Mouse (Mus musculus) heart, postnatal 36 days (tissue): ENCODE data around the gene Mpv17l2. TPM values are rescaled to one million over a fixed set of nuclear protein-coding genes. Genes with fewer than 3 reads are reported as not detected.

Experiments used
- DNase-seq, 2 experiments: peaks; one replicate each; pipeline ENCODE4 v3.0.0; 2021 to 2022
- intact Hi-C: fragments of 180-260 bp; cut with DNase I; formaldehyde crosslinking; loops from one replicate; pipeline ENCODE4 v1.15.1; 2025
- total RNA-seq, 2 experiments: library from RNA; stranded (reverse); gene quantifications; 2 replicates each; pipeline ENCODE4 v1.2.3; 2021

Gene Mpv17l2
- total RNA-seq, 2 experiments from 2014 or later: 28.0 to 30.8 TPM

- intact Hi-C loops: loop anchor here (5.0 kb wide), 2 partner anchors 82 to 142 kb away; partner anchors contain the start of gene Lsm4
- DNase-seq: peak; percentile 92 to 94
Measured at GRCm38 (mm10) chr8:70754043-70754870, 6.5 kb downstream of the Mpv17l2 start, which contains the start of gene Rab3a. TSS of gene Rab3a (plus strand) at chr8:70754679.

- intact Hi-C loops: loop anchor here (5.0 kb wide), 2 partner anchors 81 to 141 kb away; partner anchors contain the start of gene Lsm4
- peak; percentile 92 to 93 for DNase-seq
Measured at GRCm38 (mm10) chr8:70753151-70753550, 7.6 kb downstream of the Mpv17l2 start.

- DNase-seq: peak; percentile 84 to 85
- intact Hi-C loops: loop anchor here (1.0 to 5.0 kb wide), 4 partner anchors 8 to 140 kb away; partner anchors contain the start of gene Lsm4
Measured at GRCm38 (mm10) chr8:70752000-70752764, 8.6 kb downstream of the Mpv17l2 start.

- DNase-seq: peak; percentile 14 to 41
- intact Hi-C loops: loop anchor here (5.0 kb wide), 2 partner anchors 78 to 138 kb away; partner anchors contain the start of gene Lsm4
Measured at GRCm38 (mm10) chr8:70750128-70750680, 10.5 kb downstream of the Mpv17l2 start.

- peak in 1 of 2 experiments; percentile 2 for DNase-seq
- intact Hi-C loops: no loop called here
Measured at GRCm38 (mm10) chr8:70749097-70749674, 11.6 kb downstream of the Mpv17l2 start.

- intact Hi-C loops: no loop called here
Measured at GRCm38 (mm10) chr8:70748246-70749096, 12.3 kb downstream of the Mpv17l2 start.

GRCm38 (mm10) chr8:70747211-70747890 is 13.4 kb downstream of the Mpv17l2 start:
- intact Hi-C loops: no loop called here
- no peak for DNase-seq

More at GRCm38 (mm10) chr8:70748246-70749096, 12.3 kb downstream of the Mpv17l2 start:
- DNase-seq: peak in 1 of 2 experiments; percentile 2

GRCm38 (mm10) chr8:70746676-70747075 is 14.1 kb downstream of the Mpv17l2 start:
- intact Hi-C loops: no loop called here

GRCm38 (mm10) chr8:70745691-70746220 is 15.0 kb downstream of the Mpv17l2 start:
- intact Hi-C loops: no loop called here
- no peak for DNase-seq

More at GRCm38 (mm10) chr8:70746676-70747075, 14.1 kb downstream of the Mpv17l2 start:
- DNase-seq: no peak

- DNase-seq: no peak
Measured at GRCm38 (mm10) chr8:70744806-70745205, 15.9 kb downstream of the Mpv17l2 start.

GRCm38 (mm10) chr8:70743656-70744590 is 16.8 kb downstream of the Mpv17l2 start:
- DNase-seq: peak; percentile 71 to 79
- intact Hi-C loops: loop anchor here (1.0 kb wide), 1 partner anchor 8 kb away; no protein-coding TSS in a partner anchor

More at GRCm38 (mm10) chr8:70744806-70745205, 15.9 kb downstream of the Mpv17l2 start:
- intact Hi-C loops: loop anchor here (1.0 kb wide), 1 partner anchor 7 kb away; no protein-coding TSS in a partner anchor

- peak in 1 of 2 experiments; percentile 47 for DNase-seq
- intact Hi-C loops: no loop called here
Measured at GRCm38 (mm10) chr8:70742981-70743655, 17.6 kb downstream of the Mpv17l2 start.

GRCm38 (mm10) chr8:70742176-70742575 is 18.6 kb downstream of the Mpv17l2 start:
- DNase-seq: no peak
- intact Hi-C loops: no loop called here

- intact Hi-C loops: no loop called here
- no peak for DNase-seq
Measured at GRCm38 (mm10) chr8:70741661-70742060, 19.1 kb downstream of the Mpv17l2 start.

- no peak for DNase-seq
- intact Hi-C loops: no loop called here
Measured at GRCm38 (mm10) chr8:70738211-70738610, 22.5 kb downstream of the Mpv17l2 start.

GRCm38 (mm10) chr8:70737705-70738104 is 23.0 kb downstream of the Mpv17l2 start:
- intact Hi-C loops: no loop called here

GRCm38 (mm10) chr8:70730956-70731355 is 29.8 kb downstream of the Mpv17l2 start:
- intact Hi-C loops: no loop called here
- DNase-seq: no peak

More at GRCm38 (mm10) chr8:70737705-70738104, 23.0 kb downstream of the Mpv17l2 start:
- DNase-seq: no peak
